18 mouse cellular contexts compared by ENCODE assay signal in genomic region chr14:121452227-121452626, GRCm38 (mm10). TPM values are rescaled to one million over a fixed set of nuclear protein-coding genes. Genes with fewer than 3 reads are reported as not detected.
"Had no signal": no experiment of that assay in that cellular context is flagged by ENCODE, and none has a peak within 500 bp of the region (broad histone marks: within the 10 kb centered on the region; RNA-seq: fewer than 3 reads in every experiment).

No protein-coding gene starts in this region.

- H3K4me1 ChIP-seq: neural tube, embryonic 13.5 days had no signal

- H3K4me3 ChIP-seq: neural tube, embryonic 13.5 days; neural tube, embryonic 15.5 days; stomach, embryonic 15.5 days had no signal

- DNase-seq: retina, postnatal 1 day; right cerebral cortex, adult 18-20 months; right cerebral cortex, postnatal 14 days; right cerebral cortex, postnatal 25 days; right cerebral cortex, postnatal 4 days; thymus, adult 18-20 months; thymus, adult 2 months; thymus, postnatal 14 days; thymus, postnatal 25 days; thymus, postnatal 36 days; thymus, postnatal 4 days had no signal

- H3K27me3 ChIP-seq: neural tube, embryonic 13.5 days; neural tube, embryonic 15.5 days; stomach, embryonic 15.5 days had no signal

- H3K9me3 ChIP-seq: neural tube, embryonic 13.5 days; neural tube, embryonic 15.5 days; stomach, embryonic 15.5 days had no signal

- H3K27ac ChIP-seq: neural tube, embryonic 13.5 days; neural tube, embryonic 15.5 days; stomach, embryonic 15.5 days; stomach, postnatal 0 days had no signal

- H3K36me3 ChIP-seq: neural tube, embryonic 13.5 days; neural tube, embryonic 15.5 days; stomach, embryonic 15.5 days had no signal

RNA-seq across cellular contexts. Expression of gene Slc15a1, which starts 52.8 kb away (rescaled TPM):
- polyA plus RNA-seq: neural tube, embryonic 13.5 days; neural tube, embryonic 14.5 days; neural tube, embryonic 15.5 days; spleen, adult 2 months; stomach, embryonic 14.5 days had no signal
